Mouse (Mus musculus): ENCODE measurements around the gene Atl3. TPM values are rescaled to one million over a fixed set of nuclear protein-coding genes. Genes with fewer than 3 reads are reported as not detected.

Gene Atl3
- polyA plus RNA-seq, 1 experiment from 2014 or later, result 7.4 TPM

GRCm38 (mm10) chr19:7581042-7581441, 87.2 kb downstream of the Atl3 start:
- Histone ChIP-seq H3K4me1 (ENCODE audit: control insufficient read depth, insufficient read depth, low read length) (no peaks in the 10 kb centered on the region), H3K27ac (ENCODE audit: low read depth, low read length) (no peak overlapping the region), H3K9ac (replicated peaks; ENCODE audit: low read depth, low read length) (no peak overlapping the region), H3K4me2 (ENCODE audit: low read depth, low read length) (no peak overlapping the region), H3K4me3 (ENCODE audit: low read depth, low read length) (no peak overlapping the region), H3K27me3 (ENCODE audit: control insufficient read depth, insufficient read depth, low read length) (no peaks in the 10 kb centered on the region), H3K9me3 (ENCODE audit: control insufficient read depth, low read length) (no peaks in the 10 kb centered on the region), H3K36me3 (ENCODE audit: control insufficient read depth, insufficient read depth, low read length) (no peaks in the 10 kb centered on the region)
- 72% methylated on average over 5 of the region's 5 CpGs for WGBS
- ATAC-seq (ENCODE audit: low read depth), result no peak

GRCm38 (mm10) chr19:7583101-7583500, 89.3 kb downstream of the Atl3 start:
- Histone ChIP-seq H3K4me2 (ENCODE audit: low read depth, low read length) (no peak overlapping the region), H3K9ac (replicated peaks; ENCODE audit: low read depth, low read length) (no peak overlapping the region), H3K4me1 (ENCODE audit: control insufficient read depth, insufficient read depth, low read length) (no peaks in the 10 kb centered on the region), H3K27ac (ENCODE audit: low read depth, low read length) (no peak overlapping the region), H3K36me3 (ENCODE audit: control insufficient read depth, insufficient read depth, low read length) (no peaks in the 10 kb centered on the region), H3K4me3 (ENCODE audit: low read depth, low read length) (no peak overlapping the region), H3K27me3 (ENCODE audit: control insufficient read depth, insufficient read depth, low read length) (no peaks in the 10 kb centered on the region), H3K9me3 (ENCODE audit: control insufficient read depth, low read length) (no peaks in the 10 kb centered on the region)
- WGBS, result 68% methylated on average over 7 of the region's 7 CpGs
- no peak for ATAC-seq (ENCODE audit: low read depth)

DNA sequence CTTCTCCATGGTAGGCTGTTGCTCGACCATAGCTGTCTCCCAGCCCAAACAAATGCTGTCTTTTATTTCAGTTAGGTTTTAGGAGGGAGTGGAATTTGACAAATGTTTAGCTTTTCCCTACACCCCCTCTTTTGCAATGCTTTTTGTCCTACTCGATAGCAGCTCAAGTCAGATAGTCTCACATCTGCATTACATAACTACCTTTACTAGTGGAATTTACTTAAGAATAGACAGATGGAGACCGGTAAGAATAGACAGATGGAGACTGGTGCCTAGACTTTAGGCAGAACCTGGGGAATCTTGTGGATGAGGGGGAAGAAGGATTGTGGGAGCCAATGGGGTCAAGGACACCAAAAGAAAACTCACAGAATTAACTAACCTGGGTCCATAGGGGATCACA, 89.8 kb downstream of the Atl3 start:
- no peak for ATAC-seq (ENCODE audit: low read depth)
- no peak overlapping the region for H3K4me2 ChIP-seq (ENCODE audit: low read depth, low read length)
- 78% methylated on average over 3 of the region's 3 CpGs for WGBS

GRCm38 (mm10) chr19:7585279-7585678, 91.4 kb downstream of the Atl3 start:
- Histone ChIP-seq H3K36me3 (ENCODE audit: control insufficient read depth, insufficient read depth, low read length) (no peaks in the 10 kb centered on the region), H3K9ac (replicated peaks; ENCODE audit: low read depth, low read length) (no peak overlapping the region), H3K4me3 (ENCODE audit: low read depth, low read length) (no peak overlapping the region), H3K27ac (ENCODE audit: low read depth, low read length) (no peak overlapping the region), H3K9me3 (ENCODE audit: control insufficient read depth, low read length) (no peaks in the 10 kb centered on the region), H3K4me2 (ENCODE audit: low read depth, low read length) (no peak overlapping the region), H3K27me3 (ENCODE audit: control insufficient read depth, insufficient read depth, low read length) (no peaks in the 10 kb centered on the region), H3K4me1 (ENCODE audit: control insufficient read depth, insufficient read depth, low read length) (no peaks in the 10 kb centered on the region)
- ATAC-seq (ENCODE audit: low read depth), result no peak
- 90% methylated on average over 8 of the region's 8 CpGs for WGBS

More for the DNA sequence above, 89.8 kb downstream of the Atl3 start:
- no peaks in the 10 kb centered on the region for H3K27me3 ChIP-seq (ENCODE audit: control insufficient read depth, insufficient read depth, low read length)
- H3K27ac ChIP-seq (ENCODE audit: low read depth, low read length), result no peak overlapping the region
- H3K36me3 ChIP-seq (ENCODE audit: control insufficient read depth, insufficient read depth, low read length), result no peaks in the 10 kb centered on the region
- no peaks in the 10 kb centered on the region for H3K9me3 ChIP-seq (ENCODE audit: control insufficient read depth, low read length)
- H3K4me3 ChIP-seq (ENCODE audit: low read depth, low read length), result no peak overlapping the region
- H3K4me1 ChIP-seq (ENCODE audit: control insufficient read depth, insufficient read depth, low read length), result no peaks in the 10 kb centered on the region
- H3K9ac ChIP-seq (replicated peaks; ENCODE audit: low read depth, low read length), result no peak overlapping the region

DNA sequence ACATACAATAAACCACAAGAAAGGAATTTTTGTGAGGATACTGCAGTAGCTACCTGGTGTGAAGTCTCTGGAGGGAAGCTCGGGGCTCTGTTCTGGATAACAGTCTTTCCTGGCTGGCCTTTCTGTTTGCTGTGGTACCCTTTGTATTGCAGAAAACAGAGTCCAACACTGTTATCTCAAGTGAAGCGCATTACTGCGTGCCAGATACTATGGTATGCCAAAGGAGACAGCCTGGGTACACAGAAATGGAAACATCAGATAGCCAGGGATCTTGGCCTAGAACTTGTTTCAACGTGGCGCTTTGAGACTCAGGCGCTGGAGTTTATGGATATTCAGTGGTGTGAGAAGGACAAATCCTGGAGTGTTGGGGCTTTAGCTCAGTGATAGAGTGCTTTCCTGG, 91.9 kb downstream of the Atl3 start:
- Histone ChIP-seq H3K4me3 (ENCODE audit: low read depth, low read length) (no peak overlapping the region), H3K27me3 (ENCODE audit: control insufficient read depth, insufficient read depth, low read length) (no peaks in the 10 kb centered on the region), H3K4me2 (ENCODE audit: low read depth, low read length) (no peak overlapping the region), H3K36me3 (ENCODE audit: control insufficient read depth, insufficient read depth, low read length) (no peaks in the 10 kb centered on the region), H3K9ac (replicated peaks; ENCODE audit: low read depth, low read length) (no peak overlapping the region), H3K9me3 (ENCODE audit: control insufficient read depth, low read length) (no peaks in the 10 kb centered on the region), H3K27ac (ENCODE audit: low read depth, low read length) (no peak overlapping the region), H3K4me1 (ENCODE audit: control insufficient read depth, insufficient read depth, low read length) (no peaks in the 10 kb centered on the region)
- no peak for ATAC-seq (ENCODE audit: low read depth)
- 97% methylated on average over 6 of the region's 6 CpGs for WGBS

Other genes starting within 250 kb of the Atl3 start
- 8.4 and 10.8 TPM in 2 replicates for gene Rcor2, start 226.7 kb upstream of the Atl3 start, polyA plus RNA-seq (2014; fragmentation: Nextera tagmentation; extraction: Ambion mirVana)
- gene Mark2, start 152.2 kb upstream of the Atl3 start, polyA plus RNA-seq (2014; fragmentation: Nextera tagmentation; extraction: Ambion mirVana), result 44.3 and 62.7 TPM in 2 replicates
- 15.8 and 22.6 TPM in 2 replicates for gene Spindoc, start 111.0 kb upstream of the Atl3 start, polyA plus RNA-seq (2014; fragmentation: Nextera tagmentation; extraction: Ambion mirVana)
- gene 2700081O15Rik, start 76.4 kb upstream of the Atl3 start, polyA plus RNA-seq (2014; fragmentation: Nextera tagmentation; extraction: Ambion mirVana), result 17.0 and 17.2 TPM in 2 replicates
- gene Rtn3, start 10.8 kb upstream of the Atl3 start, polyA plus RNA-seq (2014; fragmentation: Nextera tagmentation; extraction: Ambion mirVana), result 482 and 576 TPM in 2 replicates
- gene Pla2g16, start 63.4 kb downstream of the Atl3 start, polyA plus RNA-seq (2014; fragmentation: Nextera tagmentation; extraction: Ambion mirVana), result 2.4 and 4.1 TPM in 2 replicates
- gene Lgals12, start 113.2 kb downstream of the Atl3 start, polyA plus RNA-seq (2014; fragmentation: Nextera tagmentation; extraction: Ambion mirVana), result 0.16 and 0.17 TPM in 2 replicates
- not detected in 2 replicates for gene Hrasls5, start 118.5 kb downstream of the Atl3 start, polyA plus RNA-seq (2014; fragmentation: Nextera tagmentation; extraction: Ambion mirVana)
- gene Slc22a19, start 217.3 kb downstream of the Atl3 start, polyA plus RNA-seq (2014; fragmentation: Nextera tagmentation; extraction: Ambion mirVana), result not detected in 2 replicates